Mouse (Mus musculus): ENCODE measurements around the gene Axin1. TPM values are rescaled to one million over a fixed set of nuclear protein-coding genes. Genes with fewer than 3 reads are reported as not detected.
A peak's percentile ranks its signal among the peaks of the same experiment; 100 is the strongest.
"Not testable (repeated sequence)": the region's sequence is repeated elsewhere in the genome, so short reads cannot be mapped to it uniquely, and the experiment has no call there.

The Axin1 gene
- total RNA-seq, 2 experiments from 2014 or later: 23.2 to 23.6 TPM

GRCm38 (mm10) chr17:26187592-26187991, 49.1 kb downstream of the Axin1 start:
- DNase-seq (ENCODE audit: extremely low spot score in 1 of 2, low spot score in 1 of 2): no peak

- DNase-seq (ENCODE audit: extremely low spot score in 1 of 2, low spot score in 1 of 2): no peak
These were observed 49.8 kb downstream of the Axin1 start for GRCm38 (mm10) chr17:26188091-26188805.

- not testable (repeated sequence) for DNase-seq (ENCODE audit: extremely low spot score in 1 of 2, low spot score in 1 of 2)
These were observed 53.0 kb downstream of the Axin1 start for GRCm38 (mm10) chr17:26191486-26191885.

- DNase-seq (ENCODE audit: extremely low spot score in 1 of 2, low spot score in 1 of 2): no peak
These were observed 54.1 kb downstream of the Axin1 start for GRCm38 (mm10) chr17:26192481-26193190.

- DNase-seq (ENCODE audit: extremely low spot score in 1 of 2, low spot score in 1 of 2): no peak
These were observed 60.4 kb downstream of the Axin1 start, which contains the start of gene Pdia2 for GRCm38 (mm10) chr17:26198892-26199291. Pdia2 (minus strand) TSS chr17:26199087.

- DNase-seq (ENCODE audit: extremely low spot score in 1 of 2, low spot score in 1 of 2): no peak
These were observed 62.6 kb downstream of the Axin1 start for GRCm38 (mm10) chr17:26200831-26201705.

GRCm38 (mm10) chr17:26201998-26202397, 63.5 kb downstream of the Axin1 start:
- no peak for DNase-seq (ENCODE audit: extremely low spot score in 1 of 2, low spot score in 1 of 2)

GRCm38 (mm10) chr17:26202737-26203136, 64.2 kb downstream of the Axin1 start, which contains the start of gene Rgs11:
Rgs11 (plus strand) TSS chr17:26202951.
- DNase-seq (ENCODE audit: extremely low spot score in 1 of 2, low spot score in 1 of 2): peak; percentile 35 to 40

GRCm38 (mm10) chr17:26203321-26203811, 64.9 kb downstream of the Axin1 start:
- peak; percentile 32 to 57 for DNase-seq (ENCODE audit: extremely low spot score in 1 of 2, low spot score in 1 of 2)

GRCm38 (mm10) chr17:26204766-26205165, 66.3 kb downstream of the Axin1 start:
- no peak for DNase-seq (ENCODE audit: extremely low spot score in 1 of 2, low spot score in 1 of 2)

GRCm38 (mm10) chr17:26206392-26206791, 67.9 kb downstream of the Axin1 start:
- DNase-seq (ENCODE audit: extremely low spot score in 1 of 2, low spot score in 1 of 2): no peak

GRCm38 (mm10) chr17:26207686-26208085, 69.2 kb downstream of the Axin1 start, which contains the start of gene Arhgdig:
Arhgdig (minus strand) TSS chr17:26207786.
- no peak for DNase-seq (ENCODE audit: extremely low spot score in 1 of 2, low spot score in 1 of 2)

GRCm38 (mm10) chr17:26212241-26212640, 73.8 kb downstream of the Axin1 start:
- DNase-seq (ENCODE audit: extremely low spot score in 1 of 2, low spot score in 1 of 2): no peak

- no peak for DNase-seq (ENCODE audit: extremely low spot score in 1 of 2, low spot score in 1 of 2)
These were observed 74.2 kb downstream of the Axin1 start for GRCm38 (mm10) chr17:26212681-26213080.

GRCm38 (mm10) chr17:26221508-26221907, 83.0 kb downstream of the Axin1 start:
- DNase-seq (ENCODE audit: extremely low spot score in 1 of 2, low spot score in 1 of 2): no peak

GRCm38 (mm10) chr17:26225150-26225549, 86.7 kb downstream of the Axin1 start:
- DNase-seq (ENCODE audit: extremely low spot score in 1 of 2, low spot score in 1 of 2): no peak

- no peak for DNase-seq (ENCODE audit: extremely low spot score in 1 of 2, low spot score in 1 of 2)
These were observed 91.3 kb downstream of the Axin1 start for GRCm38 (mm10) chr17:26229776-26230175.

- DNase-seq (ENCODE audit: extremely low spot score in 1 of 2, low spot score in 1 of 2): no peak
These were observed 92.7 kb downstream of the Axin1 start for GRCm38 (mm10) chr17:26231156-26231555.

- no peak for DNase-seq (ENCODE audit: extremely low spot score in 1 of 2, low spot score in 1 of 2)
These were observed 94.4 kb downstream of the Axin1 start for GRCm38 (mm10) chr17:26232863-26233262.

- no peak for DNase-seq (ENCODE audit: extremely low spot score in 1 of 2, low spot score in 1 of 2)
These were observed 95.9 kb downstream of the Axin1 start for GRCm38 (mm10) chr17:26234386-26234785.
